Mouse (Mus musculus) cerebral cortex, adult 2 months (tissue): Measurements from ENCODE around the gene Zfp706.

Source experiments
- WGBS: fragments of 180-500 bp; shearing (Covaris S2); methylation state at CpG from one replicate; pipeline ENCODE4 v1.1.7; 2018; 5-methylcytosine and 5-hydroxymethylcytosine counted together

Gene Zfp706

GRCm38 (mm10) chr15:37006475-37007164 is 953 bp downstream of the Zfp706 start:
- 1% methylated on average over 48 of the region's 48 CpGs for WGBS

- 32% methylated on average over 7 of the region's 7 CpGs for WGBS
These were observed 1.6 kb downstream of the Zfp706 start for GRCm38 (mm10) chr15:37005793-37006474.

GRCm38 (mm10) chr15:37004858-37005257 is 2.7 kb downstream of the Zfp706 start:
- WGBS = 50% methylated on average over 5 of the region's 5 CpGs

- 82% methylated on average over 7 of the region's 7 CpGs for WGBS
These were observed 5.3 kb downstream of the Zfp706 start for GRCm38 (mm10) chr15:37002276-37002675.

- WGBS = 82% methylated on average over 7 of the region's 7 CpGs
These were observed 8.0 kb downstream of the Zfp706 start for GRCm38 (mm10) chr15:36999602-37000001.

GRCm38 (mm10) chr15:36995166-36995565 is 12.4 kb downstream of the Zfp706 start:
- WGBS = 92% methylated on average over 4 of the region's 4 CpGs

- 83% methylated on average over 1 of the region's 1 CpGs for WGBS
These were observed 12.9 kb downstream of the Zfp706 start for GRCm38 (mm10) chr15:36994665-36995064.

GRCm38 (mm10) chr15:36993435-36994178 is 14.0 kb downstream of the Zfp706 start:
- WGBS = 47% methylated on average over 8 of the region's 8 CpGs

- 67% methylated on average over 6 of the region's 6 CpGs for WGBS
These were observed 16.2 kb downstream of the Zfp706 start for GRCm38 (mm10) chr15:36991353-36991752.

GRCm38 (mm10) chr15:36989922-36990321 is 17.7 kb downstream of the Zfp706 start:
- 49% methylated on average over 11 of the region's 11 CpGs for WGBS

- 87% methylated on average over 2 of the region's 2 CpGs for WGBS
These were observed 18.9 kb downstream of the Zfp706 start for GRCm38 (mm10) chr15:36988718-36989115.

GRCm38 (mm10) chr15:36987976-36988717 is 19.4 kb downstream of the Zfp706 start:
- WGBS = 78% methylated on average over 13 of the region's 13 CpGs

- WGBS = 46% methylated on average over 6 of the region's 6 CpGs
These were observed 20.2 kb downstream of the Zfp706 start for GRCm38 (mm10) chr15:36987211-36987877.

GRCm38 (mm10) chr15:36985567-36985925 is 22.0 kb downstream of the Zfp706 start:
- WGBS = 80% methylated on average over 6 of the region's 6 CpGs

GRCm38 (mm10) chr15:36984921-36985566 is 22.5 kb downstream of the Zfp706 start:
- WGBS = 44% methylated on average over 1 of the region's 1 CpGs

- 80% methylated on average over 3 of the region's 3 CpGs for WGBS
These were observed 24.1 kb downstream of the Zfp706 start for GRCm38 (mm10) chr15:36983455-36983854.

- WGBS = 43% methylated on average over 8 of the region's 8 CpGs
These were observed 27.3 kb downstream of the Zfp706 start for GRCm38 (mm10) chr15:36980238-36980637.

- WGBS = 6% methylated on average over 20 of the region's 20 CpGs
These were observed 27.9 kb downstream of the Zfp706 start for GRCm38 (mm10) chr15:36979488-36980201.

GRCm38 (mm10) chr15:36979159-36979487 is 28.4 kb downstream of the Zfp706 start:
- WGBS = 22% methylated on average over 5 of the region's 5 CpGs

GRCm38 (mm10) chr15:36977823-36978222 is 29.8 kb downstream of the Zfp706 start:
- 59% methylated on average over 8 of the region's 8 CpGs for WGBS
